Mouse (Mus musculus): ENCODE measurements around the gene Dpep3. TPM values are rescaled to one million over a fixed set of nuclear protein-coding genes. Genes with fewer than 3 reads are reported as not detected.
"Not testable (repeated sequence)": the region's sequence is repeated elsewhere in the genome, so short reads cannot be mapped to it uniquely, and the experiment has no call there.

Gene Dpep3
- total RNA-seq (2021): not detected
- long read RNA-seq, experiment 1: 0 reads
- long read RNA-seq, experiment 2: 0 reads

DNA sequence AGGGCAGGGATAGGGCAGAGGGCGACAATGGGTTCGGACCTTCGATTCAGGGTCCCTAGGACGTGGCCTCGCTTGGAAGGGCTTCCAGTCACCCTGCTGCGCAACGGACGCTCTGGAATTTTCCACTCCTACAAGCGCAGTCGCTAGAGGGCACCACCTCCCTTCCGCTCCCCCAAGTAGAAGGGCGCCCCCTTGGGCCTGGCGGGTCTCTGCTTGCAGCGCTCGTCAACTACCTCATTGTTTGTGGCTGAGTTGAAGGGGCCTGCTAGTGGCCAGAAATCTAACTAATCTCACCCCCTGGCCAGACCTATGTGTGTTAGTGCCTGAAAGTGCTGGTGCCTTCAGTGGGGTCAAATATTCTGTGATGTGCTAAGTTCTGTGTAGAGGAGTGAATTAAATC lies at the start of gene Dpep3:
Gene Dpep3 (minus strand): TSS at position 105 of the 400 bp plus-strand sequence.
- intact Hi-C loops (cut with DNase I): no loop called here
- DNase-seq: no peak

DNA sequence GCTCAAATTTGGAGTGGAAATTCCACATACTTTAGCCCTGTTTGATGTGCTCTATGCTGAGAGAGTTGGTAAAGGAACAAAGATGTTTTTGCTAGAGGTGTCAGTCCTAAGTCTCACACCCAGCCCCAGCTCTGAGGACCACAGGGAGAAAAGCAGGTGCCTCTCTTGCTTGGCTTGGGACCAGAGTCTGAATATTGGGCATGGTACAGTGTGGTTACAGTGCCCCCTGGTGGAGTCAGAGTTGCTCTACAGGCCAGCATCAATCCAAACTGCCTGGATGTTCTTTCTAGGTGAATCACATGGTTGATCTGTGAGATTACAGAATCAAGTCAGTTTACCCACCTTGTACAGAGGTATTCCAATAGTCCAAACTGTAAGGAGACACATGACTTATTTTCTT lies 43.3 kb upstream of the Dpep3 start:
- peak; percentile 45 to 54 for DNase-seq
- intact Hi-C loops (cut with DNase I): loop anchor here (1.0 to 10.0 kb wide), 3 partner anchors 31 to 308 kb away; partner anchors contain the start of gene Dus2

DNA sequence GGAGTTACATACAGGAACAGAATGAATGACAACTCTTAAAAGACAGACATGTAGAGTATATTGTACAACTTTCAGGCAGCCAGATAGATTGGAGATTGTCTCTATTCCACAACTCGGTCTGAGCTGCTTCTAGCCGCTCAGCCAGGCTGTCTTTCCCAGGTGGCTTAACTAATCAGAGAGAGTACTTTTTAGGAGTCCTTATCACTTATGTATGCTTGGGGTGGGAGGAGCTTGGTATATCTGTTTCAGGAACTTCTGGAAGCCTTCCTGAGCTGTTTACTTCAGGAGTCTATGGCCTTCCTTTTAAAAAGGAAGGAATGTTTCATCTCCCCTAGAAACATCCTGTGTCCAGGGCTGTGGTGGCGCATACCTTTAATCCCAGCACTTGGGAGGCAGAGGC lies 38.8 kb upstream of the Dpep3 start:
- intact Hi-C loops (cut with DNase I): no loop called here
- DNase-seq: no peak

DNA sequence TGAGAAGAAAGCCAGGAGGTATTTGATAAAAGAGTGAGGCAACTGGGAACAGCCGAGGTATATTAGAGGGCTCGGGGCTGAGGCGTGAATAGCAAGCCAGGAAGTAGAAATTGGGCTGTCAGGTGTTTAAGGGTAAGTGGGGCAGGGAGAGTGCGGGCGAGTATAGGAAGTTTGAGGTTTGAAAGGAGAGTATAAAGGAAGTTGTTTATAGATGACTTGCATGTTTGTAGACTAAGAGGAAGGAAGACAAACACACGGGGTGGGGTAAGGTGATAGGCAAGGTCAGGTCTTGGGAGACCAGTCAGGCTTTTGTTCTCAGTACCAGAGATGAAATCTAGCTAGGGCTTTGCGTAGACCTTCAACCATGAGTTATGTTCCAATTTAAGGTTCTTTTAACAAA lies 37.9 kb upstream of the Dpep3 start:
- intact Hi-C loops (cut with DNase I): no loop called here
- DNase-seq: no peak

DNA sequence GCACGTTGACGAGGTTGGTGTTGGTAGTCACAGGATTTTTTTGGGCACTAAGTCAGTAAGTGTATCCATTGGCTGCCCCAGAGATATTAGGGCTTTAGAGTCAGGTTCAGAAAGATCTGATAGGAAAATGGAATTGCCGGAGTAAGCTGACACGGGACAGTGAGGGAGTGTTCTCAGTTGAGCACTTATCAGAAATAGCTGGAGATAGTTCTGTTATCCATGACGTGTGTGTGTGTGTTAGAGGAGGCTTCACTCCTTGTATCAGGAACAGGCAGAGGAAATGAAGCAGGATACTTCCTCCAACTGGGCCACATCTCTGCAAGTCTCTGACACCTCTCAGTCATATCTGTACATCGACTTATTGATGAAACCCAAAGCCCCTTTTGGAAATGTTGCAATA lies 37.1 kb upstream of the Dpep3 start:
- DNase-seq: no peak
- intact Hi-C loops (cut with DNase I): no loop called here

DNA sequence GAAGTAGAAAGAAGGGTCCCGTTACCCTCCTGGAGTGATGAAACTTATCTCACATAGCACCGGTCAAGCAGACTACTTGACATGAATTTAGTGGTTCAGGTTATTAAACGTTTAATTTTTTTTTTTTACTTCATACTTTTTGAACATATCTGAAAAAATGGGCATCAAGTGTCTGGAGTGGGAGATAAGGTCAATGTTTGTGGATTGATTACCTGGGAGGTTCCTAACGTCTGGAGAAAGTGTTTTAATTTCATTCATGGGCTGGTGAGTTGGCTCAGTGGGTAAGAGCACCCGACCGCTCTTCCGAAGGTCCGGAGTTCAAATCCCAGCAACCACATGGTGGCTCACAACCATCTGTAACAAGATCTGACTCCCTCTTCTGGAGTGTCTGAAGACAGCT lies 33.0 kb upstream of the Dpep3 start:
- DNase-seq; intact Hi-C loops (cut with DNase I): not testable (repeated sequence)

DNA sequence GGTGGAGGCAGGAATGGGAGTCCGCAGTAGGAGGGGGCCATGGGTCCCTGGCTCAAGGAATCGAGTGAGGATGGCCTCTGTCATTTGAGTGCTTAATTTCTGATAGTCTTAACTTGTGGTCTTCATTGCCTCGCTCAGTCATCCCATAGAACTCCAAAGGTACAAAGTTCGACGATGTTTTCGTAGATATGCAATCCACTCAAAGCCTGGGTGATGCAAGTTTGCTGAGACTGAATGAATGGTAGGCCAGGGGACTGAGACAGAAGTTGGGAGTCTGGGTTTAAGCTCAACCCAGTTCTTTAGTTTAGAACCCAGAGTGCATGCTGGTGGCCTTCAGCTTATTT lies 32.4 kb upstream of the Dpep3 start, which contains the start of gene Ddx28:
Gene Ddx28 (minus strand): TSS at position 240 of the 344 bp plus-strand sequence.
- DNase-seq: no peak
- intact Hi-C loops (cut with DNase I): no loop called here

DNA sequence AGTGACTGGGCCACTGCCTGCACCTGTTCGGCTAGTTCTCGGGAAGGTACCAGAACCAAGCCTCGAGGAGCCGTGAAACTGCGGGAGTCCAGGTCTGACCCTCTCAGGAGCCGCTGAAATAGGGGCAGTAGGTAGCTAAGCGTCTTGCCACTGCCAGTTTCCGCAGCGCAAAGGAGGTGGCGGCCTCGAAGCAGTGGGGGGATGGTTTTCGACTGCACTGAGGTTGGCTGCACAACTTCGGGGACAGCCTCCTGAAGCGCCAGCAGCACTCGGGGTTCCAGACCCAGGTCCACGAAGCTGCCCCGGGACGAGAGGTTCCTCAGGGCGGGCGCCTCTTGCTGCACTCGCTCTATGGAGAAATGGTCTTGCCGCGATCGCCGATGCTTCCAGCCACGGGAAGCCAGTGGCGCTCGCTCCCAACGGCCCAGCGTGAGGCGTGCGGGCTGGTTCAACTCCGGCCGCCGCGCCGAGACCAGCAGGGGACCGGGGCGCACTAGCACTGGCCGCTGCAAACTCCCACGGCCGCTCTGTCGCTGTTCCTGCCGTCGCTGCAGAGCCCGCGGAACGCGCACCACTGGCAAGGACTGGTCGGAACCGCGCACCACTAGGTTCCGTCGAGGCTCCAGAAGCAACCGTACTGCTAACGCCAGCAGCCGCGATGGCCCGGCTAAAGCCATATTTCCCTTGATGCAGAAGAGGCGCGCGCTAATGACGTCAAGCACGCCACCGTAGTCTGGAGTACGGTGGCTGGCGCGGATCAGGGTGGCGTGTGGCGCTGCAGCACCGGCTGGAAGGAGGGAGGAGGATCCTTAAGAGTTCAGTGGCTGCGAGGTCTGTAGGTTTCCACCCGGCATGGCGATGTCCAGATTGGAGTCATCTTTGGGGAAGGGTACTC lies 31.8 kb upstream of the Dpep3 start:
- intact Hi-C loops (cut with DNase I): no loop called here
- peak; percentile 81 to 84 for DNase-seq

DNA sequence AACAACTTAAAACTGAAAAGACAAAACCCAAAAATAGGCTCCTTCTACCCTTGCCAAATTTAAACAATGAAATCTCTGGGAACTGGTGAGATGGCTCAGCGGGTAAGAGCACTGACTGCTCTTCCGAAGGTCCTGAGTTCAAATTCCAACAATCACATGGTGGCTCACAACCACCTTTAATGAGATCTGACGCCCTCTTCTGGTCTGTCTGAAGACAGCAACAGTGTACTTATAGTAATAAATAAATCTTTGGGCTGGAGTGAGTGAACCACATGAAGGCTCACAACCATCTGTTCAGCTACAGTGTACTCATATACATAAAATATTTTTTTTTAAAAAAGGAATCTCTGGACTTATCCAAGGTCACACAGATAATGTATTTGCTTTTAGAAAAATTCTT lies 28.7 kb upstream of the Dpep3 start:
- intact Hi-C loops (cut with DNase I): not testable (repeated sequence)

DNA sequence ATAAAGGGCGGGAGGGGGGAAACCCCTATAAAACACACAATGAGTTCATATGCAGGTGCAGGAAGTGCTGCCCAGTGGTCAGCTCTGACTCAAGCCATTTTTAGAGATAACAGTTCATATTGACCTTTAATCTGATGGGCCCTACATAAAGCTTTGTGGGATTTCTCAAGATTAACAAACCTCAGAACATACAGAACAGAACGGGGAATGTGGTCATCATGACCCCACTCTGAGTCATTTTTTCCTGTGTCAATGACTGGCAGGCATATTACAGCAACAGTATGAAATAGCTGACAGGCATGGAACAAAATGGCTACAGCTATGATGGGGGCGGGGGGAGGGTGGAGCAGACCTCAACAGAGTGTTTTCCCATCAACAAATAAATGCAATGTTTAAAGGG lies 27.9 kb upstream of the Dpep3 start:
- DNase-seq: no peak
- intact Hi-C loops (cut with DNase I): no loop called here

More for the DNA sequence above, 28.7 kb upstream of the Dpep3 start:
- not testable (repeated sequence) for DNase-seq

DNA sequence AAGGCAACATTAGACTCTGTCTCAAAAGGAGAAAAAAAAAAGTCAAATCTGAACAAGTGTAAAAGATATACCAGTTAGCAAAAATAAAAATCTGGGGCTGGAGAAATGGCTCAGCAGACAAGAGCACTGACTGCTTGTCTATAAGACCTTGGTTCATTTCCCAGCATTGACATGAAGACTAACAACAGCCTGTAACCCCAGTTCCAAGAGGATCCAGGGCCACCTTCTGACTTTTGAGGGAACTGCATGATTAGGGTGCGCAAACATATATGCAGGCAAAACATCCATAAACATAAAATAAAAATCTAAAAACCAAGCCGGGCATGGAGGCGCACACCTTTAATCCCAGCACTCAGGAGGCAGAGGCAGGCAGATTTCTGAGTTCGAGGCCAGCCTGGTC lies 27.2 kb upstream of the Dpep3 start:
- intact Hi-C loops (cut with DNase I): no loop called here

DNA sequence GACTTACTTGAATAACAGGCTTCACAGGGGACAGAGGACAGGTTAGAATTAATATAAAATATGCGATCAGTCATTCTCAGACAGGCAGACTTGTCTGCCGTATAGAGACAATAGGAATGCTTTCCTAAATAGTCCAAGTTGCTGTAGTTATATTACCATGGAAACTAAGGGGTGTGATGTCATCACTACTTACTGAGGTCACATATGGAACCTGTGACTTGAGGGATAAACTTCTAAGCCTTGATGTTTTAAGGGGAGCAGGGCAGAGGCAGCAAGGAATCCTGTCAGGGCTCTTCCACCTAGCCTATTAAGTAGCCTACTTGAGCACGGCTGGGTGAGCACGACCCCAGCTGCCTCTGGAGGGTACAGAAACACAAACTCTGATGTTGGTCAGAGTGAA lies 26.6 kb upstream of the Dpep3 start, which contains the start of gene Dpep2nb:
Gene Dpep2nb (minus strand): TSS at position 101 of the 400 bp plus-strand sequence.
- intact Hi-C loops (cut with DNase I): no loop called here
- no peak for DNase-seq

More for the DNA sequence above, 27.2 kb upstream of the Dpep3 start:
- DNase-seq: no peak

DNA sequence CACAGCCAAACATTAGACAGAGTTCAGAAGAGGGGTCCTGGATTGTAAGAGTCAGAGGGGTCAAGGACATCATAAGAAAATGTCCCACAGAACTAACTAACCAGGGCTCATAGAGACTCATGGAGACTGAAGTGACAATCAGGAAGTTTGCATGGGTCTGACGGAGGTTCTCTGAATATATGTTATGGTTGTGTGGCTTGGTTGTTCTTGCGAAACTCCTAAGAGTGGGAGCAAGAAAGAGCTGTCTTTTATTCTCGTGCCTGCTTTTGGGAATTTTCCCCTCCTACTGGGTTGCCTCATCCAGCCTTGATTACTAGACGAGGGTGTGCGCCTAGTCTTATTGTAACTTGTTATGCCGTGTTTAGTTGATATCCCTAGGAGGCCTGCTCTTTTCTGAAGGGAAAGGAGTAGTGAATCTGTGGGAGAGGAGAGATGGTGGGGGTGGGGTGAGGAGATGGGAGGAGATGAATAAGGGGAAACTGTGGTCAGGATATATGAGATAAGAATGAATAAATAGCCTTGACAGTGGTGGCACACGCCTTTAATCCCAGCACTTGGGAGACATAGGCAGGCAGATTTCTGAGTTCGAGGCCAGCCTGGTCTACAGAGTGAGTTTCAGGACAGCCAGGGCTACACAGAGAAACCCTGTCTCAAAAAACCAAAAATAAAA lies 25.4 kb upstream of the Dpep3 start:
- DNase-seq: no peak
- intact Hi-C loops (cut with DNase I): no loop called here

DNA sequence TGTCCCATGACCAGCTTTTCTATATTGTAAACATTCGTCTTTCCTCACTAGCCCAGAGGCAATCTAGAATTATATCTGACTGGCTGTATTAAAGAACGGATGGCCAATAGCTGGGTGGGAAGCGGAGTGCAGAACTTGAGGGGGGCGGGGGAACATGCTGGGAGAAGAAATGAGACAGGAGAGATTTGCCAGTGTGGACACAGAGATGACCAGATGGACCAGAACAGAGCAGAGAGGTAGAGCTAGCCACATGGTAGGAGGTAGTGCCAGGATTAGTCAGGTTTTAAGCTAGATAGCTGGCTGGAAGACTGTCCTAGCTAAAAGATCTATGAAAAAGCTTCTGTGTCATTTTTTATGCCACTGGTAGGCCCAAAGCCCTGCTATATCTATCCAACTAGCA lies 22.7 kb upstream of the Dpep3 start:
- intact Hi-C loops (cut with DNase I): no loop called here
- DNase-seq: no peak

DNA sequence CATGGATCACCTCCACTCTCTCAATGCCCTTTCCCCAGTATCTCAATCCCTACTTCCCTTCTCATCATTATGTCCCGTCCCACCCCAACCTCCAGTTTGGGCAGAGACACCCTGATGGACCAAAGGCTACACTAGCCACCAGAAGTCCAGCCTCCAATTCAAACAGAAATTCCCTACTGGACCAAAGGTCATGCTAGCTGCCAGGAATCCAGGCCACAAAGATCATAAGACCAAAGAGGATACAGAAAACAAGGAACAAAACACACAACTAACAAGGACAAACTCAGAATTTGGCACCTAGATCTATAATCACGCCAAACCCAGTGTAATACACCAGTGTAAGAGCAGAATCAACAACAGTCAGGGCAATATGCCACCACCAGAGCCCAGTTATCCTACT lies 19.7 kb upstream of the Dpep3 start:
- DNase-seq: no peak
- intact Hi-C loops (cut with DNase I): loop anchor here (10.0 kb wide), 1 partner anchor 116 kb away; no protein-coding TSS in a partner anchor

DNA sequence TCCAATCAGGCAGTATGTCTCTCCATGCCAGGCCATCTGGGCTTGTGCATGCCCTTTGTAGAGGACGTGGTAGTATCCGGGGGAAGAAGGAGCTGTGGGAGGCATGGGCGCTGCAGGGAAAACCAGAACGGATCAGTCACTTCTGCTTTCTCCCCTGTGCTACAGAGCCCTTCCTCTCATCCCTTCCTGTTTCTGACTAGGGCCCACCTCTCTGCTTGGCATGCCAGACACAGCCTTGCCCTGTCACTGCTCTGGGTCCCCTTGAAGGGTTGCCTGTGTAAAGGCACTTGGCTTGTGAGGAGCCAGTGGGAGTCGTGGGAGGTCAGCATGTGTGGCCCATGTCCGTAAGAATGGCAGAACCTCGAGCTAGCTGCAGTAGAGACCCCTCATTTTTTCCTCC lies 17.1 kb upstream of the Dpep3 start:
- no peak for DNase-seq
- intact Hi-C loops (cut with DNase I): loop anchor here (10.0 kb wide), 1 partner anchor 118 kb away; no protein-coding TSS in a partner anchor

DNA sequence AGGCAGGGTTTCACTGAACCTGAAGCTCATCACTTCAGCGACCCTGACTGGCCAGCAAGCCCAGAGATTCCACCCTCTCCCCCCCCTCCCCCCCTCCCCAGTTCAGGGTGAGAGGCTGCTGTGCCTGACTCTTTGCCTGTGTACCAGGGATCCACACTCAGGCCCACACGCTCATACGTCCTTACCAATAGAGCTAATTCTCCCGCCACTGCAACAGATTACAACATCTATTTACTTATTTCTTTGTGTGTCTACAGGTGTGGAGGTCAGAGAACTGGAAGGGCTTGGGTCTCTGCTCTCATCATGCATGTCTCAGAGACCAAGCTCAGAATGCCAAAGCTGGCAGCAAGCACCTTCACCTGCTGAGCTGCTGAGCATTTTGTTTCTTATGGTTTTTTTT lies 14.0 kb upstream of the Dpep3 start:
- intact Hi-C loops (cut with DNase I): loop anchor here (10.0 kb wide), 1 partner anchor 122 kb away; no protein-coding TSS in a partner anchor
- DNase-seq: no peak

DNA sequence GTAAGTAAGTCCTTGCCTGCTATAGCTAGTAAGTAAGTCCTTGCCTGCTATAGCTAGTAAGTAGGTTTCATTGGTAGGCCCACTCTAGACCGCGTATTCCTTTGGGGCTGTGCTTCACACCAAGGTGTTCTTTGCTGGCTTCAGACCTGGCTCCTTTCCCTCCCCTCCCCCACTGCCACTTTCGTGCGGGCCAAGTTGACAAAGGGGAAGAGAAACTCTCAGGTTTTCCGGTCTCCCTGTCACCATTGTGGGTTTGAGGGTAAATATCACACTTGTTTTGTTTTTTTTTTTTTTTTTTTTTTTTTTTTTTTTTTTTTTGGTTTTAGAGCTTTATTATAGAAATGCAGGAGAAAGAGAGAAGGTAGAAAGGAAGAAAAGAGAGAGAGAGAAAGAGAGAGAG lies 13.3 kb upstream of the Dpep3 start:
- intact Hi-C loops (cut with DNase I): loop anchor here (10.0 kb wide), 1 partner anchor 122 kb away; no protein-coding TSS in a partner anchor
- DNase-seq: no peak

DNA sequence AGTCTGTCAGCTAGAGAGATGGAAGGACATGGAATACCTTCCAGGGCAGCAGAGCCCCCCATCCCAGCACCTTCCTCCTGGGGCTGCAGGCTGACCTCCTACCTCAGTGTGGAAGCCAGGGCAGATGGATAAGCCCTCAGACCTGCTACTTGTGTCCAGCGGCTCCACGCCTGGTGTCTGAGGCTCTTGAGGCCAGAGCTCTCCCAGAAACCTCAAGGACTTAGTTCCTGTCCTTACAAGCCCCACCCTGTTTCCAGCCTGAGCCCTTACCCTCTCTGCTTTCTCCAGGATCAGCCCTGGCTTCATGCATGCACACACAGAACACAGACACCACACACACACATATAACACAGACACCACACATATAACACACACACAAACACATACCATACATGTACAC lies 12.3 kb upstream of the Dpep3 start:
- DNase-seq: no peak
- intact Hi-C loops (cut with DNase I): loop anchor here (1.0 to 10.0 kb wide), 2 partner anchors 31 to 123 kb away; no protein-coding TSS in a partner anchor

DNA sequence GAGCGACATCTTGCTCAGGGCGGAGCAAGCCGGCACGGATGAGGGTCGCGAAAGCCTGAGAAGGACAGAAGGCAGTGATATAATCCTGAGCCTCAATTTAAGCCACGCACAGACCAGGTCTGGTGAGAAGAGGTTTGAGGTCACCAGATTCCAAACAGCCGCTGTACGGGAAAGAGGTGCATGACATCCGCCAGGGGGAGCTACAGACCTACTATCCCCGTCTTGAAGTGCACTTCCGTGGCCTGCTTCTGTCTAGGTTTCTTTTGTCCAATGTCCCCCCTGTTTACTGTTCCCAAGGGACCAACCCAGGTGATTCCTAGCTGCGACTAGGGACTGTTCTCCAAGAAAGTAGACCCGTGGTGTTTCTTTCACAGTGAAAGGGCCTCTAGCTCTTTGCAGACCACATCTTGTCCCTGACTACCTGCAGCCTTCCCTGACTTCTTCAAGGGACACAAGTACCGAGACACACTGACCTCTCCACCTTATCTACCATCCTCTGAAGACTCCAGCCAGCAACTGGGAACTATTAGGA lies 11.7 kb upstream of the Dpep3 start, which contains the start of gene Dus2:
Gene Dus2 (plus strand): TSS at position 482 of the 532 bp plus-strand sequence.
- intact Hi-C loops (cut with DNase I): loop anchor here (1.0 to 10.0 kb wide), 2 partner anchors 31 to 124 kb away; no protein-coding TSS in a partner anchor
- DNase-seq: peak; percentile 59 to 77

DNA sequence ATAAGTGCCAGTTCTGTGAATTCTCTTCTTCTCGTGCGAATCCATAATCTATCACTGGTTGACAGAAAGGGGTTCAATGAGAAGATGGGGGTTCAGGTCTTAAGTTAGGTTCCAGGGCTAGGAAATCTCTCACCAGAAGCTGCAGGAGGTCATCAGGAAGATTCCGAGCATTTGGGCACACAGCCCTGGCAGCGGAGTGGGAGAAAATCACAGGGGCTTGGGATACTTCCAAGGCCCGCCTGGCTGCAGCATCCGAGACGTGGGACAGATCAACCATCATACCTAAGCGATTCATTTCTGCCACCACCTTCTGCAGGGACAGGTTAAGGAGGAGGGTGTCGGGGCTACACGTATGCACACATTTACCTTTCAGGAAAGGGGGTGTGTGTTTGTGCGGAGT lies 9.3 kb upstream of the Dpep3 start:
- no peak for DNase-seq
- intact Hi-C loops (cut with DNase I): no loop called here

Measured in gastrocnemius, postnatal 36 days (tissue).